Comparison of ENCODE assay signal across 19 mouse cellular contexts in the genomic region with DNA sequence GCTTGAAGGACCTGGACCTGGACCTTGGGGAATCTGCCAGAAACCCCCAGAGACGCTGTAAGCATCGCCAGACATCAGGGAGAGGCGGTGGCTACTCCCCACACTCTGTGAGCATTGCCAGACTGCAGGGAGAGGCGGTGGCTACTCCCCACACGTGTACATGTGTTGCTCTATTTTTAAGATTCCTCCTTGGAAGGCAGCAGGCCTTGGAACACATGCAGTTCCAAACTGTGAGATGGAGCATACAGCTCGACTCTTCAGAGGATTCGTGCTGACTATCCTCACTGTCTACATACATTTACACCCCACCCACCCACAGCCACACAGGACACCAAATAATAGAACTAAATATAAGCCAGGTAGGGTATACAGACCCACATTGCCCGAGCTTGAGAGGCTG. TPM values are rescaled to one million over a fixed set of nuclear protein-coding genes. Genes with fewer than 3 reads are reported as not detected.
DNase-seq lines count a peak whose midpoint lies in the region; ATAC-seq lines count a peak whose summit lies in the region.
"Had no signal": no experiment of that assay in that cellular context is flagged by ENCODE, and none has a peak within 500 bp of the region (broad histone marks: within the 10 kb centered on the region; RNA-seq: fewer than 3 reads in every experiment).

No protein-coding gene starts in this region.

- no peak for ATAC-seq in megakaryocyte progenitor cell, adult 5-6 weeks (replicated peaks; ENCODE audit: poor library complexity)
- ATAC-seq: activated CD4-positive, CD25-positive, alpha-beta regulatory T cell, adult 4 months; intestine, embryonic 15.5 days; Patski had no signal

- peak; percentile 39 to 52 for DNase-seq in cerebellum, postnatal 10 days
- DNase-seq in cerebellum, adult 9-11 months: no peak
- DNase-seq in layer of hippocampus, adult 9-11 months: peak; percentile 53
- no peak for DNase-seq in layer of hippocampus, postnatal 36 days
- DNase-seq in frontal cortex, postnatal 36 days (ENCODE audit: low spot score in 2 of 2): peak; percentile 45 to 75
- DNase-seq in right cerebral cortex, postnatal 14 days: peak; percentile 25
- DNase-seq in lung, postnatal 4 days: no peak
- DNase-seq: adrenal gland, postnatal 14 days; cerebellum, adult 11 months; gastrocnemius, postnatal 14 days; heart, adult 2 months; heart, postnatal 4 days; kidney, postnatal 4 days; midbrain, embryonic 14.5 days; thymus, postnatal 36 days had no signal

RNA-seq across cellular contexts. Expression of a gene that starts 3.9 kb away (rescaled TPM):
- 1 to 10 TPM; 2.5 to 3.3 TPM for total RNA-seq in layer of hippocampus, postnatal 36 days (2021)
- total RNA-seq in megakaryocyte progenitor cell, adult 5-6 weeks (2015): not detected in 2 replicates
- total RNA-seq in megakaryocyte progenitor cell, adult 5-6 weeks (2017): not detected in 2 replicates
- total RNA-seq: adrenal gland, postnatal 14 days; gastrocnemius, postnatal 14 days; heart, adult 2 months had no signal

RNA-seq across cellular contexts. Expression of a gene that starts 39.9 kb away (rescaled TPM):
- total RNA-seq in layer of hippocampus, postnatal 36 days (2021): 1 to 10 TPM in 1 of 2 experiments, under 1 TPM in 1; 0.87 to 2.6 TPM
- 25.0 and 26.8 TPM in 2 replicates for total RNA-seq in megakaryocyte progenitor cell, adult 5-6 weeks (2015)
- total RNA-seq in megakaryocyte progenitor cell, adult 5-6 weeks (2017): 12.2 and 13.7 TPM in 2 replicates
- total RNA-seq: heart, adult 2 months had no signal

Comparison
In these comparisons a context has a peak if more than half of its experiments do, and no peak if none do; other contexts are left out.
1. DNase-seq: peak in cerebellum, postnatal 10 days (2 of 2), layer of hippocampus, adult 9-11 months (single experiment), frontal cortex, postnatal 36 days (2 of 2) and right cerebral cortex, postnatal 14 days (single experiment); none in cerebellum, adult 9-11 months (single experiment), layer of hippocampus, postnatal 36 days (0 of 2) and lung, postnatal 4 days (0 of 2).